Mouse (Mus musculus): ENCODE results near the gene Fbxo34. TPM values are rescaled to one million over a fixed set of nuclear protein-coding genes. Genes with fewer than 3 reads are reported as not detected.

The Fbxo34 gene
- polyA plus RNA-seq, 1 experiment = 18.1 TPM

- Histone ChIP-seq H3K4me3 (ENCODE audit: control insufficient read depth, insufficient read depth, low read length) (no peak overlapping the region), H3K27ac (ENCODE audit: control insufficient read depth, insufficient read depth, low read length) (no peak overlapping the region), H3K36me3 (ENCODE audit: control insufficient read depth, insufficient read depth, low read length) (no peaks in the 10 kb centered on the region), H3K27me3 (ENCODE audit: control insufficient read depth, insufficient read depth, low read length) (no peaks in the 10 kb centered on the region), H3K4me1 (replicated peaks; ENCODE audit: control insufficient read depth, insufficient read depth, low read length) (peaks cover 4% of the 10 kb centered on the region; the same call in 1 of the 2 replicates)
- no peak for DNase-seq
- WGBS = 94% methylated on average over 6 of the region's 6 CpGs
- TF ChIP-seq POLR2A (IDR thresholded peaks at IDR 0.05; ENCODE audit: control insufficient read depth, extremely low read depth, insufficient read depth, low read length, poor library complexity) (no peak), CTCF (IDR thresholded peaks at IDR 0.05; ENCODE audit: borderline replicate concordance, control insufficient read depth, extremely low read depth, insufficient read depth, low read length, poor library complexity) (no peak)
These were observed 66.5 kb downstream of the Fbxo34 start for GRCm38 (mm10) chr14:47516755-47517154.

- Histone ChIP-seq H3K4me1 (replicated peaks; ENCODE audit: control insufficient read depth, insufficient read depth, low read length) (peaks cover 4% of the 10 kb centered on the region; the same call in 1 of the 2 replicates), H3K4me3 (ENCODE audit: control insufficient read depth, insufficient read depth, low read length) (no peak overlapping the region)
These were observed 68.4 kb downstream of the Fbxo34 start for GRCm38 (mm10) chr14:47518619-47519018.

DNA sequence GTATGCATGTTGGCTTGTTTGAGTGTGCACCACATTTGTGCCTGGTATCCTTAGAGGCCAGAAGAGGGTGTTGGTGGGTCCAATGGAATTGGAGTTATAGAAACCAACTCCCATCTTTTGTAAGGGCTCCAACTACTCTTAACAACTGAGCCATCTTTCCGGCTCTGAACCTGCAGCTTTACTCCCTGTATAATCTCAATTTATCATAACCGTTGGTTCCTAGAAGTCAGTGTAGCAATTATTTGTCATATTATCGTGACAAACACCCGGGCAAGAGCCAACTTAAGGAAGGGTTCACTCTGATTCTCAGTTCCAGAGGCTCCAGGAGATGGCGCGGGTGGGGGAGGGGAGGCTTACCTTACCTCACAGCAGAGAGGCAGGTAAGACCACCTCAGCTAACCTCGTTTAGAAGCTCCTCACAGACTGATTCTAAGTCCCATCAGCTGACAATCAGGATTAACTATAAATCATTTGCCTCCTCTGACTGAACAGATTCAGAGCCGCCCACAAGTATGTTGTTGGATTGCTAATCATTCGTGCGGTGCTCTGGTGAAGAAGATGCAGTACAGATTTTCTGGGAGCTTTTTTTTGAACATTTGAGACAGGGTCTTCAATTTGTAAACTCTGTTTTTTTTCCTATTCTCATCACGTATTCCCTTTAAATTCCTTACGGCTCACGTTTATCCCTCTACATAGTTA lies 70.7 kb downstream of the Fbxo34 start:
- Histone ChIP-seq H3K4me1 (replicated peaks; ENCODE audit: control insufficient read depth, insufficient read depth, low read length) (peaks cover 2% of the 10 kb centered on the region; the same call in 1 of the 2 replicates), H3K36me3 (ENCODE audit: control insufficient read depth, insufficient read depth, low read length) (no peaks in the 10 kb centered on the region), H3K27ac (ENCODE audit: control insufficient read depth, insufficient read depth, low read length) (no peak overlapping the region), H3K27me3 (ENCODE audit: control insufficient read depth, insufficient read depth, low read length) (no peaks in the 10 kb centered on the region), H3K4me3 (ENCODE audit: control insufficient read depth, insufficient read depth, low read length) (no peak overlapping the region)
- TF ChIP-seq POLR2A (IDR thresholded peaks at IDR 0.05; ENCODE audit: control insufficient read depth, extremely low read depth, insufficient read depth, low read length, poor library complexity) (no peak), CTCF (IDR thresholded peaks at IDR 0.05; ENCODE audit: borderline replicate concordance, control insufficient read depth, extremely low read depth, insufficient read depth, low read length, poor library complexity) (no peak)
- DNase-seq = no peak
- 95% methylated on average over 13 of the region's 13 CpGs for WGBS

More at GRCm38 (mm10) chr14:47518619-47519018, 68.4 kb downstream of the Fbxo34 start:
- 57% methylated on average over 6 of the region's 6 CpGs for WGBS
- H3K27ac ChIP-seq (ENCODE audit: control insufficient read depth, insufficient read depth, low read length) = no peak overlapping the region
- no peaks in the 10 kb centered on the region for H3K36me3 ChIP-seq (ENCODE audit: control insufficient read depth, insufficient read depth, low read length)
- no peak for TF ChIP-seq CTCF (IDR thresholded peaks at IDR 0.05; ENCODE audit: borderline replicate concordance, control insufficient read depth, extremely low read depth, insufficient read depth, low read length, poor library complexity)
- no peak for TF ChIP-seq POLR2A (IDR thresholded peaks at IDR 0.05; ENCODE audit: control insufficient read depth, extremely low read depth, insufficient read depth, low read length, poor library complexity)
- DNase-seq = no peak
- no peaks in the 10 kb centered on the region for H3K27me3 ChIP-seq (ENCODE audit: control insufficient read depth, insufficient read depth, low read length)

- TF ChIP-seq POLR2A (IDR thresholded peaks at IDR 0.05; ENCODE audit: control insufficient read depth, extremely low read depth, insufficient read depth, low read length, poor library complexity) = no peak
- no peak for TF ChIP-seq CTCF (IDR thresholded peaks at IDR 0.05; ENCODE audit: borderline replicate concordance, control insufficient read depth, extremely low read depth, insufficient read depth, low read length, poor library complexity)
- no peak for DNase-seq
- Histone ChIP-seq H3K4me1 (replicated peaks; ENCODE audit: control insufficient read depth, insufficient read depth, low read length) (peaks cover 2% of the 10 kb centered on the region; the same call in 1 of the 2 replicates), H3K27ac (ENCODE audit: control insufficient read depth, insufficient read depth, low read length) (no peak overlapping the region), H3K4me3 (ENCODE audit: control insufficient read depth, insufficient read depth, low read length) (no peak overlapping the region), H3K36me3 (ENCODE audit: control insufficient read depth, insufficient read depth, low read length) (no peaks in the 10 kb centered on the region), H3K27me3 (ENCODE audit: control insufficient read depth, insufficient read depth, low read length) (no peaks in the 10 kb centered on the region)
- 98% methylated on average over 1 of the region's 1 CpGs for WGBS
These were observed 71.4 kb downstream of the Fbxo34 start for GRCm38 (mm10) chr14:47521609-47522008.

- H3K36me3 ChIP-seq (ENCODE audit: control insufficient read depth, insufficient read depth, low read length) = no peaks in the 10 kb centered on the region
- no peak for DNase-seq
- TF ChIP-seq POLR2A (IDR thresholded peaks at IDR 0.05; ENCODE audit: control insufficient read depth, extremely low read depth, insufficient read depth, low read length, poor library complexity) = no peak
- no peak for TF ChIP-seq CTCF (IDR thresholded peaks at IDR 0.05; ENCODE audit: borderline replicate concordance, control insufficient read depth, extremely low read depth, insufficient read depth, low read length, poor library complexity)
- H3K27ac ChIP-seq (ENCODE audit: control insufficient read depth, insufficient read depth, low read length) = no peak overlapping the region
- peaks cover 2% of the 10 kb centered on the region; the same call in 1 of the 2 replicates for H3K4me1 ChIP-seq (replicated peaks; ENCODE audit: control insufficient read depth, insufficient read depth, low read length)
- H3K4me3 ChIP-seq (ENCODE audit: control insufficient read depth, insufficient read depth, low read length) = no peak overlapping the region
- WGBS = 87% methylated on average over 7 of the region's 7 CpGs
- no peaks in the 10 kb centered on the region for H3K27me3 ChIP-seq (ENCODE audit: control insufficient read depth, insufficient read depth, low read length)
These were observed 72.1 kb downstream of the Fbxo34 start for GRCm38 (mm10) chr14:47522301-47522700.

GRCm38 (mm10) chr14:47525374-47525773 lies 75.2 kb downstream of the Fbxo34 start:
- no peak for DNase-seq
- Histone ChIP-seq H3K4me1 (replicated peaks; ENCODE audit: control insufficient read depth, insufficient read depth, low read length) (no peaks in the 10 kb centered on the region), H3K36me3 (ENCODE audit: control insufficient read depth, insufficient read depth, low read length) (no peaks in the 10 kb centered on the region), H3K4me3 (ENCODE audit: control insufficient read depth, insufficient read depth, low read length) (no peak overlapping the region), H3K27me3 (ENCODE audit: control insufficient read depth, insufficient read depth, low read length) (no peaks in the 10 kb centered on the region), H3K27ac (ENCODE audit: control insufficient read depth, insufficient read depth, low read length) (no peak overlapping the region)
- no peak for TF ChIP-seq POLR2A (IDR thresholded peaks at IDR 0.05; ENCODE audit: control insufficient read depth, extremely low read depth, insufficient read depth, low read length, poor library complexity)
- TF ChIP-seq CTCF (IDR thresholded peaks at IDR 0.05; ENCODE audit: borderline replicate concordance, control insufficient read depth, extremely low read depth, insufficient read depth, low read length, poor library complexity) = no peak
- 87% methylated on average over 8 of the region's 8 CpGs for WGBS
